Mouse (Mus musculus) brain, adult 2 months (tissue): ENCODE data around the gene Id2.
A peak's percentile ranks its signal among the peaks of the same experiment; 100 is the strongest.

Experiments used
- DNase-seq: peaks from one replicate; pipeline ENCODE4 v3.0.0; 2011; ENCODE audit warnings: low read depth, low spot score

The Id2 gene

GRCm38 (mm10) chr12:25097052-25097209, at the start of gene Id2:
Gene Id2 (minus strand): TSS chr12:25097140.
- DNase-seq = no peak

GRCm38 (mm10) chr12:25145344-25145698, 48.4 kb upstream of the Id2 start:
- no peak for DNase-seq

GRCm38 (mm10) chr12:25144591-25145343, 47.8 kb upstream of the Id2 start:
- DNase-seq = no peak

- DNase-seq = no peak
Measured at GRCm38 (mm10) chr12:25143492-25143891, 46.6 kb upstream of the Id2 start.

- DNase-seq = no peak
Measured at GRCm38 (mm10) chr12:25142251-25142650, 45.3 kb upstream of the Id2 start.

GRCm38 (mm10) chr12:25141311-25141710, 44.4 kb upstream of the Id2 start:
- DNase-seq = peak; percentile 12

GRCm38 (mm10) chr12:25140115-25140514, 43.2 kb upstream of the Id2 start:
- no peak for DNase-seq

GRCm38 (mm10) chr12:25138616-25139015, 41.7 kb upstream of the Id2 start:
- no peak for DNase-seq

- no peak for DNase-seq
Measured at GRCm38 (mm10) chr12:25132046-25132445, 35.1 kb upstream of the Id2 start.

GRCm38 (mm10) chr12:25127629-25128028, 30.7 kb upstream of the Id2 start:
- no peak for DNase-seq

- DNase-seq = no peak
Measured at GRCm38 (mm10) chr12:25126228-25126627, 29.3 kb upstream of the Id2 start.

- no peak for DNase-seq
Measured at GRCm38 (mm10) chr12:25125239-25125776, 28.4 kb upstream of the Id2 start.

- no peak for DNase-seq
Measured at GRCm38 (mm10) chr12:25124431-25125238, 27.7 kb upstream of the Id2 start.

GRCm38 (mm10) chr12:25120753-25121152, 23.8 kb upstream of the Id2 start:
- DNase-seq = no peak

- DNase-seq = no peak
Measured at GRCm38 (mm10) chr12:25119278-25119677, 22.3 kb upstream of the Id2 start.

- no peak for DNase-seq
Measured at GRCm38 (mm10) chr12:25117856-25118511, 21.0 kb upstream of the Id2 start.

- no peak for DNase-seq
Measured at GRCm38 (mm10) chr12:25116126-25116525, 19.2 kb upstream of the Id2 start.

GRCm38 (mm10) chr12:25114426-25114825, 17.5 kb upstream of the Id2 start:
- no peak for DNase-seq

GRCm38 (mm10) chr12:25113357-25113756, 16.4 kb upstream of the Id2 start:
- DNase-seq = no peak

GRCm38 (mm10) chr12:25112806-25113205, 15.9 kb upstream of the Id2 start:
- no peak for DNase-seq

- DNase-seq = no peak
Measured at GRCm38 (mm10) chr12:25110682-25111078, 13.7 kb upstream of the Id2 start.

GRCm38 (mm10) chr12:25109971-25110681, 13.2 kb upstream of the Id2 start:
- peak; percentile 23 for DNase-seq
